Mouse (Mus musculus): ENCODE data around the gene Klrb1c. TPM values are rescaled to one million over a fixed set of nuclear protein-coding genes. Genes with fewer than 3 reads are reported as not detected.
A peak's percentile ranks its signal among the peaks of the same experiment; 100 is the strongest.
"Not testable (repeated sequence)": the region's sequence is repeated elsewhere in the genome, so short reads cannot be mapped to it uniquely, and the experiment has no call there.

Gene Klrb1c
- polyA plus RNA-seq, 1 experiment from 2014 or later, result not detected

GRCm38 (mm10) chr6:128800696-128801095 is 11.7 kb upstream of the Klrb1c start:
- not testable (repeated sequence) for H3K27me3 ChIP-seq (ENCODE audit: control insufficient read depth, insufficient read depth, low read length); ATAC-seq (replicated peaks; ENCODE audit: insufficient number of reproducible peaks, low FRiP score, low TSS enrichment, low read depth); H3K36me3 ChIP-seq (replicated peaks; ENCODE audit: control insufficient read depth, insufficient read depth, low read depth, low read length); H3K4me1 ChIP-seq (ENCODE audit: control insufficient read depth, insufficient read depth, low read length); DNase-seq (ENCODE audit: low spot score); H3K4me3 ChIP-seq (ENCODE audit: low read depth, low read length); H3K4me2 ChIP-seq (ENCODE audit: low read depth, low read length); H3K9ac ChIP-seq (replicated peaks; ENCODE audit: low read length); H3K9me3 ChIP-seq (replicated peaks; ENCODE audit: control insufficient read depth, low read length); H3K27ac ChIP-seq (replicated peaks; ENCODE audit: low read depth, low read length)
- WGBS, result 66% methylated on average over 5 of the region's 5 CpGs

- WGBS, result 20% methylated on average over 7 of the region's 7 CpGs
- Histone ChIP-seq H3K27ac (replicated peaks; ENCODE audit: low read depth, low read length) (no peak overlapping the region), H3K4me1 (ENCODE audit: control insufficient read depth, insufficient read depth, low read length) (no peaks in the 10 kb centered on the region), H3K9ac (replicated peaks; ENCODE audit: low read length) (0 out of 2 replicates have a peak overlapping the region, but pooled peaks have one; percentile 13), H3K9me3 (replicated peaks; ENCODE audit: control insufficient read depth, low read length) (no peaks in the 10 kb centered on the region), H3K4me3 (ENCODE audit: low read depth, low read length) (peak overlapping the region; percentile 56), H3K36me3 (replicated peaks; ENCODE audit: control insufficient read depth, insufficient read depth, low read depth, low read length) (no peaks in the 10 kb centered on the region), H3K27me3 (ENCODE audit: control insufficient read depth, insufficient read depth, low read length) (no peaks in the 10 kb centered on the region), H3K4me2 (ENCODE audit: low read depth, low read length) (peak overlapping the region; percentile 37)
- ATAC-seq (replicated peaks; ENCODE audit: insufficient number of reproducible peaks, low FRiP score, low TSS enrichment, low read depth) (no peak), DNase-seq (ENCODE audit: low spot score) (no peak)
Measured at GRCm38 (mm10) chr6:128799896-128800270, 10.9 kb upstream of the Klrb1c start.

GRCm38 (mm10) chr6:128799144-128799895 is 10.3 kb upstream of the Klrb1c start:
- DNase-seq (ENCODE audit: low spot score), result peak; percentile 90
- Histone ChIP-seq H3K9ac (replicated peaks; ENCODE audit: low read length) (peak overlapping the region; percentile 58), H3K4me3 (ENCODE audit: low read depth, low read length) (peak overlapping the region; percentile 56), H3K27ac (replicated peaks; ENCODE audit: low read depth, low read length) (0 out of 2 replicates have a peak overlapping the region, but pooled peaks have one; percentile 52), H3K4me2 (ENCODE audit: low read depth, low read length) (peak overlapping the region; percentile 37; the same call in 1 of the 2 replicates)
- WGBS, result under 1% methylated on average over 49 of the region's 49 CpGs
- ATAC-seq (replicated peaks; ENCODE audit: insufficient number of reproducible peaks, low FRiP score, low TSS enrichment, low read depth), result peak; percentile 53
- not testable (repeated sequence) for H3K9me3 ChIP-seq (replicated peaks; ENCODE audit: control insufficient read depth, low read length); H3K4me1 ChIP-seq (ENCODE audit: control insufficient read depth, insufficient read depth, low read length); H3K36me3 ChIP-seq (replicated peaks; ENCODE audit: control insufficient read depth, insufficient read depth, low read depth, low read length); H3K27me3 ChIP-seq (ENCODE audit: control insufficient read depth, insufficient read depth, low read length)

- H3K9me3 ChIP-seq (replicated peaks; ENCODE audit: control insufficient read depth, low read length); H3K4me1 ChIP-seq (ENCODE audit: control insufficient read depth, insufficient read depth, low read length); H3K36me3 ChIP-seq (replicated peaks; ENCODE audit: control insufficient read depth, insufficient read depth, low read depth, low read length); H3K27me3 ChIP-seq (ENCODE audit: control insufficient read depth, insufficient read depth, low read length): not testable (repeated sequence)
- 0% methylated on average over 20 of the region's 20 CpGs for WGBS
- peak overlapping the region; percentile 56 for H3K4me3 ChIP-seq (ENCODE audit: low read depth, low read length)
- DNase-seq (ENCODE audit: low spot score) (peak; percentile 88), ATAC-seq (replicated peaks; ENCODE audit: insufficient number of reproducible peaks, low FRiP score, low TSS enrichment, low read depth) (peak; percentile 57)
- peak overlapping the region; percentile 58 for H3K9ac ChIP-seq (replicated peaks; ENCODE audit: low read length)
- 0 out of 2 replicates have a peak overlapping the region, but pooled peaks have one; percentile 52 for H3K27ac ChIP-seq (replicated peaks; ENCODE audit: low read depth, low read length)
- H3K4me2 ChIP-seq (ENCODE audit: low read depth, low read length), result 0 out of 2 replicates have a peak overlapping the region, but pooled peaks have one; percentile 10
Measured at GRCm38 (mm10) chr6:128798772-128799143, 9.7 kb upstream of the Klrb1c start.

DNA sequence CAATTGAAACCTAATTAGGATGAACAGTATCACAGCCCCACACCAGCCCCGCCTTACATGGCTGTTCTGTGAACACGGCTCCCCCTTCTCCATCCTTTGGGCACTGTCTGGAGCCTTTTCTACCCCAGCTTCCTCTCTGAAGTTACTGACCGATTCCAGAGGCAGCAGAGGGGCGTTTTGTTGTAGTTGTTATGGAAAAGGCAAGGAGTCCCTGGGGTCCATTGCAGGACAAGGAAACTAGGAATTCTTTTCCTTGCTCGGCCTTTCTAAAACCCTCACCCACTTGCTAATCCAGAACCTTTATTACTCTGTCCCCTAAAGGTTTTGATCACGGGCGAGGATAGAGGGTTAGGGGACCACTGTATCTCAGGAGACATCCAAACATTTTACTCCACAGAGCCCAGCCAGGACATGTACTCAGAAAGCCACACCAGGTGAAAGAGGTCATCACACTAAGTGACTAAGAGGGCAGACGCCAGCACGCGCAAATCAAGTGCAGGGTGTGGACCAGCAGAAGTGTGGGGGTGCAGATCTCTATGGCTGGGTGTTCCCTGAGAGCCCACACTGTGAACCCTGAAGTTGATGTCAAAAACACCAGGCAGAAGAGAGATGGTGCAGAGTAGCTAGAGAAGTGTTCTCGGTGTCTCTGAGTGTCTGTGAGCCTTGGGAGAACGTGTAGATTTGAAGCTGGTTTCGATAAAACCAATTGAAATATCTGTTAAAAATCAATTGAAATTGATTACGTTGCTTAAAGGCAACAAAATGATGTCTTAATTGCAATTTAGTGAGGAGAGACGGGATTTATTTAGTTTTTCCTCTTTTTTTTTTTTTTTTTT is 9.1 kb upstream of the Klrb1c start:
- Histone ChIP-seq H3K9me3 (replicated peaks; ENCODE audit: control insufficient read depth, low read length) (no peaks in the 10 kb centered on the region), H3K4me3 (ENCODE audit: low read depth, low read length) (peak overlapping the region; percentile 36), H3K4me2 (ENCODE audit: low read depth, low read length) (peak overlapping the region; percentile 44), H3K36me3 (replicated peaks; ENCODE audit: control insufficient read depth, insufficient read depth, low read depth, low read length) (no peaks in the 10 kb centered on the region), H3K9ac (replicated peaks; ENCODE audit: low read length) (peak overlapping the region; percentile 44), H3K27ac (replicated peaks; ENCODE audit: low read depth, low read length) (no peak overlapping the region), H3K4me1 (ENCODE audit: control insufficient read depth, insufficient read depth, low read length) (no peaks in the 10 kb centered on the region), H3K27me3 (ENCODE audit: control insufficient read depth, insufficient read depth, low read length) (no peaks in the 10 kb centered on the region)
- DNase-seq (ENCODE audit: low spot score) (peak; percentile 34), ATAC-seq (replicated peaks; ENCODE audit: insufficient number of reproducible peaks, low FRiP score, low TSS enrichment, low read depth) (no peak)
- 14% methylated on average over 15 of the region's 15 CpGs for WGBS

- Histone ChIP-seq H3K9me3 (replicated peaks; ENCODE audit: control insufficient read depth, low read length) (no peaks in the 10 kb centered on the region), H3K36me3 (replicated peaks; ENCODE audit: control insufficient read depth, insufficient read depth, low read depth, low read length) (no peaks in the 10 kb centered on the region), H3K27ac (replicated peaks; ENCODE audit: low read depth, low read length) (no peak overlapping the region), H3K27me3 (ENCODE audit: control insufficient read depth, insufficient read depth, low read length) (no peaks in the 10 kb centered on the region), H3K4me1 (ENCODE audit: control insufficient read depth, insufficient read depth, low read length) (no peaks in the 10 kb centered on the region), H3K4me3 (ENCODE audit: low read depth, low read length) (peak overlapping the region; percentile 36; the same call in 1 of the 2 replicates), H3K9ac (replicated peaks; ENCODE audit: low read length) (no peak overlapping the region; the same call in 1 of the 2 replicates), H3K4me2 (ENCODE audit: low read depth, low read length) (no peak overlapping the region; the same call in 1 of the 2 replicates)
- DNase-seq (ENCODE audit: low spot score) (no peak), ATAC-seq (replicated peaks; ENCODE audit: insufficient number of reproducible peaks, low FRiP score, low TSS enrichment, low read depth) (no peak)
- WGBS, result 78% methylated on average over 12 of the region's 12 CpGs
Measured at GRCm38 (mm10) chr6:128797185-128797905, 8.3 kb upstream of the Klrb1c start.

DNA sequence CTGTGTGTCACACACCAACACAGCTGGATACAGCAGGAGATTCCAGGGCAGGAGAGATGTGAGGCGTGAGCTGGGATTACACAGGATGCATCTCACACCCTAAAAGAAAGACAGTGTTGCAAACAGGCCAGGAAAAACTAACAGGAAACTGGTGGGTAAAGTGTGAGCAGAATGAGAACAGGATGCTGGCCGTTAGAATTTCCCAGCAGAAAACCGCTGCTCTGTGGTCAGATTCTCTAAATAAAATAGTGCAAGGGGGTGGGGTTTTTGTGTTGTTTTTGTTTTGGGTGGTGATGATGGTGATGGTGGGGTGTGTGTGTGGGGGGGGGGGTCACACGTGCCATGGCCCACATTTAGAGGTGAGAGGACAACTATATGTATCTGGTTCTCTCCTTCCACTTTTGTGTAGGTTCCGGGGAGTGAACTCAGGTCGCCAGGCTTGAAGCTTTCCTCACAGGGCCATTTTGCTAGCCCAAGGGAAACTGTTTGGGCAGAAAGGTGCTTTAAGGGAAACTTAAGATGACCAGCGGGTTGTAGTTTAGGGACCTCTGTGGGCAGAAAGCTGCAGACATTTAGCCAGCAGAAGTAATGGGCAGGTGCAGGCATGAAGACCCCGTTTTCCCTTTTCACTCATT is 7.4 kb upstream of the Klrb1c start:
- Histone ChIP-seq H3K9me3 (replicated peaks; ENCODE audit: control insufficient read depth, low read length) (no peaks in the 10 kb centered on the region), H3K9ac (replicated peaks; ENCODE audit: low read length) (no peak overlapping the region), H3K4me1 (ENCODE audit: control insufficient read depth, insufficient read depth, low read length) (no peaks in the 10 kb centered on the region), H3K4me2 (ENCODE audit: low read depth, low read length) (no peak overlapping the region), H3K27me3 (ENCODE audit: control insufficient read depth, insufficient read depth, low read length) (no peaks in the 10 kb centered on the region), H3K4me3 (ENCODE audit: low read depth, low read length) (no peak overlapping the region), H3K36me3 (replicated peaks; ENCODE audit: control insufficient read depth, insufficient read depth, low read depth, low read length) (no peaks in the 10 kb centered on the region), H3K27ac (replicated peaks; ENCODE audit: low read depth, low read length) (no peak overlapping the region)
- 71% methylated on average over 8 of the region's 8 CpGs for WGBS
- no peak for ATAC-seq (replicated peaks; ENCODE audit: insufficient number of reproducible peaks, low FRiP score, low TSS enrichment, low read depth)
- no peak for DNase-seq (ENCODE audit: low spot score)

Measured in embryonic facial prominence, embryonic 11.5 days (tissue).